Mouse (Mus musculus) midbrain, embryonic 12.5 days (tissue): Measurements from ENCODE around the gene Zfp512b. TPM values are rescaled to one million over a fixed set of nuclear protein-coding genes. Genes with fewer than 3 reads are reported as not detected.

Source experiments
- ATAC-seq: fragments of 200-750 bp; cut with Nextera tagmentation; 2 replicates; pipeline ENCODE4 v1.8.0; 2017; ENCODE audit warnings: low read depth, moderate TSS enrichment, moderate library complexity; ENCODE audit not compliant: low FRiP score
- H3K27ac ChIP-seq: fragments of 300-500 bp; sonication (generic); replicated peaks from 2 replicates; pipeline ENCODE4 v1.5.1; 2016; ENCODE audit warnings: mild to moderate bottlenecking
- H3K27me3 ChIP-seq: fragments of 300-500 bp; sonication (generic); 2 replicates; pipeline ENCODE4 v1.6.1; 2016; ENCODE audit warnings: mild to moderate bottlenecking
- H3K36me3 ChIP-seq: fragments of 300-500 bp; sonication (generic); 2 replicates; pipeline ENCODE4 v1.6.1; 2016
- H3K4me1 ChIP-seq: fragments of 300-500 bp; sonication (generic); 2 replicates; pipeline ENCODE4 v1.6.1; 2016
- H3K4me2 ChIP-seq: fragments of 300-500 bp; sonication (generic); replicated peaks from 2 replicates; pipeline ENCODE4 v1.6.1; 2016; ENCODE audit warnings: mild to moderate bottlenecking, moderate library complexity
- H3K4me3 ChIP-seq: fragments of 300-500 bp; sonication (generic); 2 replicates; pipeline ENCODE4 v1.5.1; 2016; ENCODE audit warnings: mild to moderate bottlenecking
- H3K9ac ChIP-seq: fragments of 300-500 bp; sonication (generic); replicated peaks from 2 replicates; pipeline ENCODE4 v1.6.1; 2016; ENCODE audit warnings: mild to moderate bottlenecking, moderate library complexity
- H3K9me3 ChIP-seq: fragments of 300-500 bp; sonication (generic); 2 replicates; pipeline ENCODE4 v1.6.1; 2016; ENCODE audit warnings: mild to moderate bottlenecking
- WGBS: fragments of 180-500 bp; shearing (Covaris S2); methylation state at CpG from one replicate; pipeline ENCODE4 v1.1.7; 2016; 5-methylcytosine and 5-hydroxymethylcytosine counted together
- polyA plus RNA-seq: library from polyadenylated mRNA; unstranded; fragments of >200 nt; fragmentation: Nextera tagmentation; extraction: Ambion mirVana; gene quantifications from 2 replicates; pipeline ENCODE4 v1.2.1, GENCODE M21; 2016

The Zfp512b gene
- polyA plus RNA-seq, 1 experiment from 2014 or later, result 71.9 TPM

GRCm38 (mm10) chr2:181598454-181599351 is 6.1 kb upstream of the Zfp512b start, which contains the start of gene Samd10:
TSS of gene Samd10 (minus strand) at chr2:181599212.
- peaks cover 9% of the 10 kb centered on the region; the same call in 1 of the 2 replicates for H3K36me3 ChIP-seq
- peak within 1 kb of the TSS; percentile 79 for H3K4me3 ChIP-seq
- no peaks in the 10 kb centered on the region for H3K27me3 ChIP-seq
- H3K4me1 ChIP-seq, result peaks cover 36% of the 10 kb centered on the region
- H3K9ac ChIP-seq, result peak within 1 kb of the TSS; percentile 90
- ATAC-seq, result peak; percentile 60
- H3K9me3 ChIP-seq, result no peaks in the 10 kb centered on the region
- peak within 1 kb of the TSS; percentile 85 for H3K4me2 ChIP-seq
- peak within 1 kb of the TSS; percentile 92 for H3K27ac ChIP-seq
- WGBS, result 2% methylated on average over 71 of the region's 71 CpGs

DNA sequence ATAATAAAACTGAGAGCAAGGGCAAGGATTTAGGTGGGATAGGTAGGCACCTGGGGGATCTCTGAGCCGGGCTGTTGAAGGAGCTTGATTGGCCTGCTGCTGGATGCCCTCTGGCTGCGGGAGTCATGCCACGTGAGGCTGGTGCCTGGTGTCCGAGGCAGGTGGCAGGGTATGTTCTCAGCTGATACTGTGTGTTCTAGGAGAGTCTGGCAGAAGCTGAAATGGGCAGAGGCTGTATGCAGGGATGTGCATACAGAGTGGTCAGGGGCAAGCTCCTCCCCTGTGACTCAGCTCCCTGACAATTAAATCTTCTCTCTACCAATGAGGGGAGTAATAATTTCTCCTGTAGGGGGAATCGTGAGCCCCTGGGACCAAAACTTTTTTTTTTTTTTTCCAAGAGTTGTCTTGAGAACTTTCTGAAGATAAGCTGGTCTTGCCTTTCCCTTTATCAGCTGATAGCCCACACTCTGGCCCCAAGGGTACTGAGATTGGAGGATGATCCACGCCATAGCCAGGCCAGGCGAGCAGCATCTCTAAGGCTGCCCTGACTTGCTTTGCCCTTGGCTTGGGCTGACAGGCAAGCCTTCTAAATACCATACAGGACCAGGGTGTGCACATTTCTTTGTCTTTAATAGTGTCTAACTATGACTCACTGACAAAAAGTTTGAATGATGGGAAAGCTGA is 4.9 kb upstream of the Zfp512b start:
- H3K9ac ChIP-seq, result 0 out of 2 replicates have a peak overlapping the region, but pooled peaks have one; percentile 90
- H3K27ac ChIP-seq, result 0 out of 2 replicates have a peak overlapping the region, but pooled peaks have one; percentile 25
- no peaks in the 10 kb centered on the region for H3K9me3 ChIP-seq
- H3K4me3 ChIP-seq, result peak overlapping the region; percentile 79; the same call in 1 of the 2 replicates
- 76% methylated on average over 7 of the region's 7 CpGs for WGBS
- no peak for ATAC-seq
- H3K4me1 ChIP-seq, result peaks cover 38% of the 10 kb centered on the region
- peak overlapping the region; percentile 85 for H3K4me2 ChIP-seq
- H3K27me3 ChIP-seq, result no peaks in the 10 kb centered on the region
- H3K36me3 ChIP-seq, result peaks cover 9% of the 10 kb centered on the region; the same call in 1 of the 2 replicates

DNA sequence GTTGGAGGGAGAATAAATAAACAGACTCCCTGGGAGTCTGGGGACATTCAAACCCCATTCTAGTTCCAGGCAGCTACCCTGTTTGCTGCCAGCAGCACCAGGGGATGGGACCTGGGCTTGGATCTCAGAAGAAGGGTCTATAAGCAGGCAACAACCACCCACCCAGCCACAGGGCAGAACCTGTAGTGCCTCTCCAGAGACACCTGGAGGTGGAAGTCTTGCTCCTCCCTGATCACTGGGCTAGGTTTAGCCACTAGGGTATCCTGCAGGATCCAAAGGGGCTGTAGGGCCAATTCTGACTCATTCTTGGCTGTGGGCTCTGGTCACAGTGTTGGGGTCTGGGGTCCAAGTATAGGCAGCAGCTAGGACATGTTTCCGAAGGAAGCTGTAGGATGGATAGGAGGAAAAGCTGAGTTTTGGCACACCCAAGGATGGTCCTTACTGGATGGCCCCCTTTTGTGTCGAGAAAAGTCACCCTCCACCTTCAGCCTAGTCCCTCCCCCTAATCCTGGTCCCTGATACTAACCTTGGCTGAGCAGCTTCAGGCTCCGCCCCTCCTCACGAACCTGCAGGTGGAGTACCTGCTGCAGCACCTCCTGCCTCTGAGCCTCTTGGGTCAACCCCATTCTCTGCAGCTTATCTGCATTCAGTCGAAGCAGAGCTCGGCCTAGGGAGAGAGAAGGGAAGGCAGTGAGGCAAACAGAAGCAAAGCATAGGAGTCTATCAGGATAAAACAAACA is 3.8 kb upstream of the Zfp512b start:
- Histone ChIP-seq H3K36me3 (peaks cover 9% of the 10 kb centered on the region; the same call in 1 of the 2 replicates), H3K4me3 (no peak overlapping the region), H3K9me3 (no peaks in the 10 kb centered on the region), H3K9ac (no peak overlapping the region), H3K27ac (no peak overlapping the region), H3K27me3 (no peaks in the 10 kb centered on the region), H3K4me2 (no peak overlapping the region), H3K4me1 (peaks cover 34% of the 10 kb centered on the region)
- 60% methylated on average over 6 of the region's 6 CpGs for WGBS
- no peak for ATAC-seq

GRCm38 (mm10) chr2:181594946-181595696 is 2.5 kb upstream of the Zfp512b start:
- Histone ChIP-seq H3K9me3 (no peaks in the 10 kb centered on the region), H3K9ac (no peak overlapping the region), H3K4me1 (peaks cover 34% of the 10 kb centered on the region), H3K27ac (no peak overlapping the region), H3K4me2 (no peak overlapping the region), H3K4me3 (no peak overlapping the region), H3K36me3 (peaks cover 17% of the 10 kb centered on the region), H3K27me3 (no peaks in the 10 kb centered on the region)
- 83% methylated on average over 4 of the region's 4 CpGs for WGBS
- ATAC-seq, result no peak

DNA sequence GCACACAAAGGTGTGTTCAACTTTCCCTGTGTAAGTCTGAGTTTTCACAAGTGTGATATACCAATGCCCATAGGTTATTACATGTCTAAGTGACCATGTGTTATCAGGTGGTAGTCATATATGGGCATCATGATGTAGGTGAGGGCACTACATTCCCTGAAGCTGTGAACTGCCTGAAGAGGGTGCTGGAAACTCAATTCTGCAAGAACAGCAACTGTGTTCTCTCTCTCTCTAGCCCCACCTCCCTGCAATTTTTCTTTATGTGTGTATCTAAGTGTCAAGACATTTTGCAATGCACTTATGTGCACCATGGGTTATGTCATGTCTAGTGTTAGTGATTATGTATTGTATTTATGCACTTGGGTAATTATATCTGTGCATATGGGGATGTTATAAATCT is 1.3 kb upstream of the Zfp512b start:
- H3K27me3 ChIP-seq, result no peaks in the 10 kb centered on the region
- no peak overlapping the region for H3K4me3 ChIP-seq
- H3K27ac ChIP-seq, result no peak overlapping the region
- H3K9me3 ChIP-seq, result no peaks in the 10 kb centered on the region
- no peak overlapping the region for H3K9ac ChIP-seq
- H3K4me2 ChIP-seq, result no peak overlapping the region
- ATAC-seq, result no peak
- H3K4me1 ChIP-seq, result peaks cover 34% of the 10 kb centered on the region
- H3K36me3 ChIP-seq, result peaks cover 29% of the 10 kb centered on the region

DNA sequence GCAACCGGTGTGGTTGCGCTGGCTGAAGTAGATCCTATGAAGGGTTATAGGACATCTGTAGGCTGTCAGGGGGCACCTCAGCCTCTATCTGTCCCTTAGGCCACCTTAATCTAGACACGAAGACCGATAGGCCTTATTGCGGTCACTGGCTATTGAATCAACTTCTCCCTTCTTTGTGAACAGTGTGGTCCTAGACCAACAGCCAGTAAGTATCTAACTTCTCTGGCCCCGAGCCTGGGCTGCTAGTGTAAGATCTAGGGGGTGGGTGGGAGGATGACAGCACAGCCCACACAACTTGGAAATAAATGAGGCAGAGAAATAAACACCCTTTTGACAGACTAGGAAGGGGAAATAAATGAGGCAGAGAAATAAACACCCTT is 429 bp upstream of the Zfp512b start:
- 12% methylated on average over 6 of the region's 6 CpGs for WGBS

DNA sequence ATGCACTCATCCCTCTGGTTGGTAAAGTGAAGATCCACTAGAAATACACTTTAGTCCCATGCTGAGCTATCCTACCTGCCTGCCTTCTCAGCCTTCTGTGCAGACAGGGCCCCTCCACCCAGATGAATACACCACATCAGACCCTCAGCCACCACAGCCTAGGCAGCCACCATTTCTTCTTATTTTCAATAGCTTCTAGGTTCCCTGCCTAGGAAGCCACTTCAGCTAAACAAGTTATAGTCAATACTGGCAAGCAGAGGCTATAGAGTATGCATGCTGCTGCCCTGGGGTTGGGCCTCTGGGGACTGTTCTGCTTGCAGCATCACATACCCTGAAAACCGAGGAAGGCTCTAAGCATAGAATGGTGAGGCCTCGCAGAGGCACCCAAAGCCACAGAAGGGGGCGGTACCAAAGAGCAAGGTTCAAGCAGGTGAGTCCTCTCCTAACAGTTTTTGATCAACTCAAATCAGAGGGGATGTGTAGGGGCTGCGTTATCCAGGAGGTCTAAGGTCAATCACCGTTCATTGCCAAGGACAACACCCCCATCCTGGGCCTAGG is 996 bp downstream of the Zfp512b start, which contains the start of gene Prpf6:
TSS of gene Prpf6 (plus strand) at position 341 of the 558 bp plus-strand sequence.
- Histone ChIP-seq H3K4me3 (peak within 1 kb of the TSS; percentile 98), H3K36me3 (peaks cover 51% of the 10 kb centered on the region), H3K4me1 (peaks cover 19% of the 10 kb centered on the region), H3K27ac (peak within 1 kb of the TSS; percentile 74), H3K9me3 (no peaks in the 10 kb centered on the region), H3K9ac (peak within 1 kb of the TSS; percentile 93), H3K4me2 (peak within 1 kb of the TSS; percentile 80), H3K27me3 (no peaks in the 10 kb centered on the region)
- ATAC-seq, result peak; percentile 14; the same call in 1 of the 2 replicates
- 22% methylated on average over 5 of the region's 5 CpGs for WGBS

More for the DNA sequence above, 429 bp upstream of the Zfp512b start:
- Histone ChIP-seq H3K27ac (peak overlapping the region; percentile 74), H3K9me3 (no peaks in the 10 kb centered on the region), H3K4me1 (peaks cover 29% of the 10 kb centered on the region), H3K36me3 (peaks cover 38% of the 10 kb centered on the region), H3K27me3 (no peaks in the 10 kb centered on the region), H3K9ac (peak overlapping the region; percentile 93), H3K4me3 (peak overlapping the region; percentile 98), H3K4me2 (peak overlapping the region; percentile 80)
- ATAC-seq, result peak; percentile 14; the same call in 1 of the 2 replicates

- H3K9ac ChIP-seq, result no peak overlapping the region
- WGBS, result 97% methylated on average over 5 of the region's 5 CpGs
- H3K27me3 ChIP-seq, result no peaks in the 10 kb centered on the region
- peaks cover 53% of the 10 kb centered on the region for H3K36me3 ChIP-seq
- no peak overlapping the region for H3K4me3 ChIP-seq
- peaks cover 19% of the 10 kb centered on the region for H3K4me1 ChIP-seq
- H3K27ac ChIP-seq, result no peak overlapping the region
- ATAC-seq, result no peak
- H3K4me2 ChIP-seq, result 0 out of 2 replicates have a peak overlapping the region, but pooled peaks have one; percentile 80
- H3K9me3 ChIP-seq, result no peaks in the 10 kb centered on the region
Measured at GRCm38 (mm10) chr2:181590471-181590870, 2.1 kb downstream of the Zfp512b start.

DNA sequence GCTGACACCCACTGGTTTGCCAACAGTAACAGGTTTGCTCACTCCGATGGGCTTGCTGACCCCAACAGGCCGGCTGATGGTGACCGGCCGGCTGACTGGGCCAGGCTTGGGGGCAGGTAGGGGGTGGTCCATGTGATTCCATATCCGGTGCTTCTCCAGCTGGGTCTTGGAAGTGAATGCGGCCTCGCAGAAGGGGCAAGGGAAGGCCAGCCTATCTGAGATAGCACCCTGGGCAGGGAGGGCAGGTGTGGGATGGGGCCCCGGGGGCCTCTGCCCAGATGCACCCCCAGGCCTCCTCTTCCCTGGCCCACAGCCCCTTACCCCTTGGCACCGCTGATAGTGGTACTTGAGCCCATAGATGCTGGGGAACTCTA is 2.9 kb downstream of the Zfp512b start:
- H3K27me3 ChIP-seq, result no peaks in the 10 kb centered on the region
- H3K4me3 ChIP-seq, result no peak overlapping the region
- H3K4me2 ChIP-seq, result no peak overlapping the region
- ATAC-seq, result no peak
- 95% methylated on average over 9 of the region's 9 CpGs for WGBS
- H3K36me3 ChIP-seq, result peaks cover 61% of the 10 kb centered on the region
- no peak overlapping the region for H3K27ac ChIP-seq
- H3K9me3 ChIP-seq, result no peaks in the 10 kb centered on the region
- peaks cover 19% of the 10 kb centered on the region for H3K4me1 ChIP-seq
- H3K9ac ChIP-seq, result no peak overlapping the region

- no peak for ATAC-seq
- no peak overlapping the region for H3K9ac ChIP-seq
- H3K4me3 ChIP-seq, result no peak overlapping the region
- no peaks in the 10 kb centered on the region for H3K27me3 ChIP-seq
- H3K4me2 ChIP-seq, result no peak overlapping the region
- no peak overlapping the region for H3K27ac ChIP-seq
- peaks cover 19% of the 10 kb centered on the region for H3K4me1 ChIP-seq
- peaks cover 66% of the 10 kb centered on the region for H3K36me3 ChIP-seq
- no peaks in the 10 kb centered on the region for H3K9me3 ChIP-seq
- 93% methylated on average over 10 of the region's 10 CpGs for WGBS
Measured at GRCm38 (mm10) chr2:181589011-181589731, 3.4 kb downstream of the Zfp512b start.
